Mouse (Mus musculus): ENCODE data around the gene Zbtb17. TPM values are rescaled to one million over a fixed set of nuclear protein-coding genes. Genes with fewer than 3 reads are reported as not detected.

The Zbtb17 gene
- total and polyA plus RNA-seq, 3 experiments: 36.4 to 63.2 TPM; not detected in 1

DNA sequence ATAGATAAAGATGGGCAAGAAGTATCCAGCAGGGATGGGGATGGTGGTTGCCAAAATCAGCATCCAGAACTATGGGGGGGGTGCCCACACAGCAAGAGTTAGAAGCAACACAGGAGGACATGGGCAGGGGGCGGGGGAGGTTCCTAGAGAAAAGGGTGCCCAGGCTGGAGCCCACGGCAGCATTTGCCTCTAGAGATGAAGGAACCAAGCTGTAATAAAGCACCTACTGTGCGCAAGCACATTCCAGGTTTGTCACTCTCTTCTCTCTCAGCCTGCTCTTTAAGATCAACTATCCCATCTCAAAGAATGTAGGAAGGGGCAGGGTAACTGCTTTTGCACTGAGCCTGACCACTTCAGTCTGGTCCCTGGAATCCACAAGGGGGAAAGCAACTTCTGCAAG lies 35.9 kb upstream of the Zbtb17 start:
- TF ChIP-seq POLR2AphosphoS2 (IDR thresholded peaks at IDR 0.05; ENCODE audit: low read length) (no peak), ZNF384 (IDR thresholded peaks at IDR 0.05; ENCODE audit: low read depth, low read length) (no peak), TAL1 (IDR thresholded peaks at IDR 0.05; ENCODE audit: low read length) (no peak), CHD1 (IDR thresholded peaks at IDR 0.05; ENCODE audit: low read depth, low read length) (no peak), POLR2A (IDR thresholded peaks at IDR 0.05; ENCODE audit: control insufficient read depth in 1 of 2, insufficient read depth in 1 of 2, low read depth in 1 of 2, low read length in 2 of 2, poor library complexity in 1 of 2) (no peak), ZKSCAN1 (IDR thresholded peaks at IDR 0.05; ENCODE audit: low read depth, low read length) (peak; percentile 84), ZC3H11A (IDR thresholded peaks at IDR 0.05; ENCODE audit: low read depth, low read length) (no peak)
- H3K79me2 ChIP-seq (ENCODE audit: control insufficient read depth, insufficient read depth, low read length, poor library complexity): no peaks in the 10 kb centered on the region
- H3K4me1 ChIP-seq (ENCODE audit: control insufficient read depth in 1 of 2, insufficient read depth in 2 of 2, low read length in 2 of 2): no peaks in the 10 kb centered on the region
- no peaks in the 10 kb centered on the region for H3K36me3 ChIP-seq (ENCODE audit: control insufficient read depth in 1 of 2, insufficient read depth in 2 of 2, low read length in 2 of 2)
- no peak overlapping the region for H3K27ac ChIP-seq (ENCODE audit: control insufficient read depth, low read depth, low read length)
- no peaks in the 10 kb centered on the region for H3K27me3 ChIP-seq (ENCODE audit: control insufficient read depth in 1 of 2, insufficient read depth in 2 of 2, low read length in 2 of 2)
- no peaks in the 10 kb centered on the region for H3K9me3 ChIP-seq (replicated peaks; ENCODE audit: insufficient read depth, low read length)
- H3K9ac ChIP-seq (ENCODE audit: control insufficient read depth, low read depth, low read length, poor library complexity, severe bottlenecking): no peak overlapping the region
- H3K4me3 ChIP-seq (ENCODE audit: control insufficient read depth in 1 of 2, insufficient read depth in 1 of 2, low read depth in 2 of 2, low read length in 2 of 2): no peak overlapping the region
- DNase-seq (ENCODE audit: low read depth, low spot score): no peak

DNA sequence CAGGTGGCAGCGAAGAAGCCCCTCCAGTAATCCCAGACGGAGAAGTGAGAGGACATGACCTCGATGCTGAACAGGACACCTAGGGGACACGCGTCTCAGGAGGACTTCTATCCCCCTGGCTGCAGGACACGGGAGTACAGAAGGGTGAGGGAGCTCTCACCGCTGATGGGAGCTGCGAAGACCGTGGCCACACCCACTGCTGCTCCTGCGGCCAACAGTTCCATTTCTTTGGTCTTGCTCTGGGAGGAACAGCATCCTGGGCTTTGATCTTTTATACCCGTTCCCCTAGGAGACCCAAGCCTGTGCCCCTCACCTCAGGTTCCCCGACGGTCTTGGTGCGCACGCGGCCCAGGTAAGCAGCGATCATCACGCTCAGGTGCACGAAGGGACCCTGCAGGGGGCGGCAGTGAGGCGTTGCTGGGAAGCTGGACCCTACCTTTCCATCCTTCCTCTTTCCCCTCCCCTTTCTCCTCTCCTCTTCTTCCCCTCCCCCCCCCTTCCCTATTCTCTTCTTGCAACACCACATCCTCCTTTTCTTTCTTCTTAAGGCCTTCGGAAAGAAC lies 32.9 kb upstream of the Zbtb17 start:
- Histone ChIP-seq H3K9ac (ENCODE audit: control insufficient read depth, low read depth, low read length, poor library complexity, severe bottlenecking) (no peak overlapping the region), H3K36me3 (ENCODE audit: control insufficient read depth in 1 of 2, insufficient read depth in 2 of 2, low read length in 2 of 2) (no peaks in the 10 kb centered on the region), H3K9me3 (replicated peaks; ENCODE audit: insufficient read depth, low read length) (no peaks in the 10 kb centered on the region), H3K4me3 (ENCODE audit: control insufficient read depth in 1 of 2, insufficient read depth in 1 of 2, low read depth in 2 of 2, low read length in 2 of 2) (no peak overlapping the region), H3K27me3 (ENCODE audit: control insufficient read depth in 1 of 2, insufficient read depth in 2 of 2, low read length in 2 of 2) (no peaks in the 10 kb centered on the region; a peak in 1 of 4 replicates), H3K4me1 (ENCODE audit: control insufficient read depth in 1 of 2, insufficient read depth in 2 of 2, low read length in 2 of 2) (no peaks in the 10 kb centered on the region), H3K27ac (ENCODE audit: control insufficient read depth, low read depth, low read length) (no peak overlapping the region), H3K79me2 (ENCODE audit: control insufficient read depth, insufficient read depth, low read length, poor library complexity) (no peaks in the 10 kb centered on the region)
- no peak for DNase-seq (ENCODE audit: low read depth, low spot score)
- no peak for TF ChIP-seq UBTF (IDR thresholded peaks at IDR 0.05; ENCODE audit: borderline replicate concordance, insufficient read depth, low read depth, low read length)
- no peak for TF ChIP-seq ELF1 (IDR thresholded peaks at IDR 0.05; ENCODE audit: low read depth, low read length)
- TF ChIP-seq CTCF (IDR thresholded peaks at IDR 0.05 in 2 of 3, conservative IDR thresholded peaks at IDR 0.05 in 1 of 3; ENCODE audit: control insufficient read depth in 1 of 3, insufficient read depth in 1 of 3, low read depth in 2 of 3, low read length in 3 of 3, poor library complexity in 1 of 3, severe bottlenecking in 1 of 3): peak; percentile 18 to 56 (median 28); a peak in 5 of 6 replicates

DNA sequence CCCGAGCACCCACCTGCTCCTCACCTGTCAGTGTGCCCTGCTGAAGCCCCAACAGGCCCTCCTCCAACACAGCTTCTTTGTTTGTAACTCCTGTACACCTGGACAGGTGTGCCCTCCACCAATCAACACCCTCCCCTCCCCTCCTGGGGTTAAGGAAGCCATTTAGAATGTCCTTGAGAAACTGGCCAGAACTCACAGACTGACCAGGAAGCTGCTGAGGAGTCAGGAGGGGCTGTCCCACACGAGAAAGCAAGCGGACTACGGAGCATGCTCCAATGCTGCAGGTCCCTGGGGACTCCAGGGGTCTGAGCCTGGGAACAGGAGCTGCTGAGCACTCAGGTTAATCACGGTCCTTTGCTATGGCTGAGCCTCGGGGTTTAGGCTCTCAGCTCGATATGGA lies 28.5 kb upstream of the Zbtb17 start, which contains the start of gene Clcnkb:
Gene Clcnkb, minus strand, starts transcription at position 91 of the 400 bp plus-strand sequence.
- no peak for TF ChIP-seq ZKSCAN1 (IDR thresholded peaks at IDR 0.05; ENCODE audit: low read depth, low read length)
- TF ChIP-seq KAT2A (conservative IDR thresholded peaks at IDR 0.05; ENCODE audit: low read depth, low read length): no peak
- Histone ChIP-seq H3K79me2 (ENCODE audit: control insufficient read depth, insufficient read depth, low read length, poor library complexity) (no peaks in the 10 kb centered on the region), H3K4me1 (ENCODE audit: control insufficient read depth in 1 of 2, insufficient read depth in 2 of 2, low read length in 2 of 2) (no peaks in the 10 kb centered on the region), H3K27ac (ENCODE audit: control insufficient read depth, low read depth, low read length) (no peak within 1 kb of the TSS), H3K36me3 (ENCODE audit: control insufficient read depth in 1 of 2, insufficient read depth in 2 of 2, low read length in 2 of 2) (no peaks in the 10 kb centered on the region), H3K4me3 (ENCODE audit: control insufficient read depth in 1 of 2, insufficient read depth in 1 of 2, low read depth in 2 of 2, low read length in 2 of 2) (no peak within 1 kb of the TSS), H3K9ac (ENCODE audit: control insufficient read depth, low read depth, low read length, poor library complexity, severe bottlenecking) (no peak within 1 kb of the TSS), H3K27me3 (ENCODE audit: control insufficient read depth in 1 of 2, insufficient read depth in 2 of 2, low read length in 2 of 2) (peaks cover 0 to 1% of the 10 kb centered on the region in 2 experiments; a peak in 2 of 4 replicates), H3K9me3 (replicated peaks; ENCODE audit: insufficient read depth, low read length) (no peaks in the 10 kb centered on the region)
- no peak for DNase-seq (ENCODE audit: low read depth, low spot score)

All from MEL (cell line).